Mouse (Mus musculus) myocyte (in vitro differentiated cells): Measurements from ENCODE around the gene Frs3.
A peak's percentile ranks its signal among the peaks of the same experiment; 100 is the strongest.

Experiments
- MAX ChIP-seq: IDR thresholded peaks from one replicate; pipeline ENCODE4 v1.6.1; 2011; ENCODE audit warnings: low read depth, mild to moderate bottlenecking, control low read depth
- MYOD1 ChIP-seq, 3 experiments: IDR thresholded peaks; one replicate each; pipeline ENCODE4 v1.6.1; 2011; ENCODE audit warnings: control low read depth in 2 of 3, low read depth in 2 of 3, mild to moderate bottlenecking in 2 of 3, moderate library complexity in 1 of 3; ENCODE audit not compliant: insufficient read length in 2 of 3, control insufficient read depth in 1 of 3
- MYOG ChIP-seq, 3 experiments: IDR thresholded peaks; one replicate each; pipeline ENCODE4 v1.6.1; 2011; ENCODE audit warnings: control low read depth in 2 of 3, low read depth in 2 of 3, mild to moderate bottlenecking in 2 of 3; ENCODE audit not compliant: insufficient read length in 2 of 3, control insufficient read depth in 1 of 3, insufficient read depth in 1 of 3
- POLR2A ChIP-seq: IDR thresholded peaks from one replicate; pipeline ENCODE4 v1.6.1; 2011; ENCODE audit warnings: low read depth, mild to moderate bottlenecking, control low read depth, moderate library complexity; ENCODE audit not compliant: insufficient read length
- POLR2AphosphoS2 ChIP-seq: IDR thresholded peaks from one replicate; pipeline ENCODE4 v1.6.1; 2011; ENCODE audit warnings: low read depth, control low read depth; ENCODE audit not compliant: insufficient read length
- TCF3 ChIP-seq: IDR thresholded peaks from one replicate; pipeline ENCODE4 v1.6.1; 2011; ENCODE audit warnings: low read depth, control low read depth; ENCODE audit not compliant: insufficient read length

GRCm38 (mm10) chr17:47706196-47706595, 17.4 kb downstream of the Frs3 start:
- TF ChIP-seq TCF3: no peak
- TF ChIP-seq POLR2AphosphoS2: no peak
- TF ChIP-seq MYOG (IDR thresholded peaks at IDR 0.05; ENCODE audit: control insufficient read depth in 1 of 3, insufficient read depth in 1 of 3, insufficient read length in 2 of 3, low read depth in 2 of 3): peak in 1 of 3 experiments; percentile 40
- no peak for TF ChIP-seq MAX
- peak in 2 of 3 experiments; percentile 28 to 31 for TF ChIP-seq MYOD1 (IDR thresholded peaks at IDR 0.05; ENCODE audit: control insufficient read depth in 1 of 3, insufficient read length in 2 of 3, low read depth in 2 of 3)
- TF ChIP-seq POLR2A: no peak
